Mouse (Mus musculus): ENCODE measurements at regions not wholly inside any gene's neighbourhood (a gene's known extent, or its start where the extent isn't known, plus 50 kb on each side); places are given as distances from the start of the nearest gene placed in this dataset.

- no peak for TF ChIP-seq POLR2A (IDR thresholded peaks at IDR 0.05; ENCODE audit: control insufficient read depth, low read depth, low read length)
- no peak for TF ChIP-seq CTCF (IDR thresholded peaks at IDR 0.05; ENCODE audit: control insufficient read depth, insufficient read depth, insufficient replicate concordance, low read depth, low read length)
These were observed 243.9 kb downstream of the Matn1 start for GRCm38 (mm10) chr4:131188066-131188465.

Data from testis, adult 2 months (tissue).